Mouse (Mus musculus): ENCODE measurements around the gene Arl3. TPM values are rescaled to one million over a fixed set of nuclear protein-coding genes. Genes with fewer than 3 reads are reported as not detected.
A peak's percentile ranks its signal among the peaks of the same experiment; 100 is the strongest.

Gene Arl3
- polyA plus RNA-seq, 1 experiment from 2014 or later = 25.4 TPM

DNA sequence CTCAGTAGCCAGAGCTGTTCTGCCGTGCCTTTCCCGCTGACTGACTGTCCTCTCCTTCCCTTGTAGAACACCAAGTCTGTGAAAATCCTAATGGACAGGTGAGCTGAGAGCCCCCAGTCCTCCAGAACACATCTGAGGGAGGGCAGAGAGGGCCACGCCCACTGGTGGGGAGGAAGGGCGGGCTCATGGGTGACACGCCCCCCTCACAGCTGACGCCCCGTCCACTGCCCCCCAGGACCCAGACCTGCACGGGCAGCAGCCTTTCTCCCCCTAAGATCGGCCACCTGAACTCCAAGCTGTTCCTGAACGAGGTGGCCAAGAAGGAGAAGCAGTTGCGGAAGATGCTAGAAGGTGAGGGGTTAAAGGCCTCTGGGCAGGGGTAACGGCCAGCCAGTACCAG is 58.6 kb downstream of the Arl3 start:
- Histone ChIP-seq H3K4me1 (replicated peaks) (peaks cover 54% of the 10 kb centered on the region), H3K27ac (replicated peaks) (no peak overlapping the region), H3K9ac (no peak overlapping the region), H3K27me3 (no peaks in the 10 kb centered on the region), H3K4me2 (no peak overlapping the region), H3K36me3 (replicated peaks) (peaks cover 67% of the 10 kb centered on the region), H3K9me3 (replicated peaks) (no peaks in the 10 kb centered on the region), H3K4me3 (replicated peaks) (no peak overlapping the region)
- no peak for ATAC-seq (ENCODE audit: insufficient read depth)
- WGBS (ENCODE audit: insufficient replicate concordance) = 76% methylated on average over 12 of the region's 12 CpGs

DNA sequence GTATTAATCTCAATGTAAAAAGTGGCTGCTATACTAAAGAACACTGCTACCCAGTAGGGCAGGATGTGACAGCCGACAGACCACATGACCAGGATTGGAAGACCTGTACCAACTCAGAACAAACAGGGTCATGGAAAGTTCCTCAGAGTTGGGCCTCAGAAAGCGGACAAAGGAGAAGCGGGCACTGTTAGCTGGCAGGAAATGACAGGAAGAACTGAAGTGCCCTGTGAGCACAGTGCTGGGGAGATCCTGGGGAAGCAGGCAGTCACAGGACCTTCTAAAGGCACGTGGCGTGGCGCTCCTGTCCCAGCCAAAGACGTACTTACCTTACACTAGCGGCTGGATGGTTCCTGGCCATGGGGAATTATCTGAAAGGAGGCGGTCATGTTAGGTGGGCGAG is 61.7 kb downstream of the Arl3 start:
- H3K4me1 ChIP-seq (replicated peaks) = peaks cover 63% of the 10 kb centered on the region
- no peak overlapping the region for H3K9ac ChIP-seq
- ATAC-seq (ENCODE audit: insufficient read depth) = no peak
- H3K27me3 ChIP-seq = no peaks in the 10 kb centered on the region
- H3K4me3 ChIP-seq (replicated peaks) = no peak overlapping the region
- peak overlapping the region; percentile 42 for H3K27ac ChIP-seq (replicated peaks)
- WGBS (ENCODE audit: insufficient replicate concordance) = 76% methylated on average over 10 of the region's 10 CpGs
- no peaks in the 10 kb centered on the region for H3K9me3 ChIP-seq (replicated peaks)
- peaks cover 92% of the 10 kb centered on the region for H3K36me3 ChIP-seq (replicated peaks)
- H3K4me2 ChIP-seq = no peak overlapping the region

DNA sequence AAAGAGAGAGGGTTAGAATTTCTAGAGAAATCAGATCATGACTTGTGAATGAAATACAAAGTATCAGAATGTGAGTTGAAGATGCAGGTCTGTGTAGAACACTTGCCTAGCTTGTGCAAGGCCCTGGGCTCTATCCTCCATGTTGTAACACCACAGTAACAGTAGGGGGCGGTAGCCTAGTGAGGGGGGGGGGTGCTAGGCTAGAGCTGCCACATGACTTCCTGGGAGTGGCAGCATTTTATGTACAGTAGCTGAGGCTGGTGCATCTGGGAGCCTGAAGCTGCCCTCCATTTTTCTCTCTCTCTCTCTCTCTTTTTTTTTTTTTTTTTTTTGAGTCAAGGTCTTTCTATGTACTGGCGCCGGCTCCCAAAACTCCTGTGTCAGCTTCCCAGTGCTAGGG is 62.2 kb downstream of the Arl3 start:
- 42% methylated on average over 3 of the region's 3 CpGs for WGBS (ENCODE audit: insufficient replicate concordance)
- ATAC-seq (ENCODE audit: insufficient read depth) = no peak
- no peaks in the 10 kb centered on the region for H3K9me3 ChIP-seq (replicated peaks)
- H3K27me3 ChIP-seq = no peaks in the 10 kb centered on the region
- peaks cover 65% of the 10 kb centered on the region for H3K4me1 ChIP-seq (replicated peaks)
- H3K4me2 ChIP-seq = no peak overlapping the region
- no peak overlapping the region for H3K9ac ChIP-seq
- H3K36me3 ChIP-seq (replicated peaks) = peaks cover 92% of the 10 kb centered on the region
- no peak overlapping the region for H3K4me3 ChIP-seq (replicated peaks)
- peak overlapping the region; percentile 42 for H3K27ac ChIP-seq (replicated peaks)

DNA sequence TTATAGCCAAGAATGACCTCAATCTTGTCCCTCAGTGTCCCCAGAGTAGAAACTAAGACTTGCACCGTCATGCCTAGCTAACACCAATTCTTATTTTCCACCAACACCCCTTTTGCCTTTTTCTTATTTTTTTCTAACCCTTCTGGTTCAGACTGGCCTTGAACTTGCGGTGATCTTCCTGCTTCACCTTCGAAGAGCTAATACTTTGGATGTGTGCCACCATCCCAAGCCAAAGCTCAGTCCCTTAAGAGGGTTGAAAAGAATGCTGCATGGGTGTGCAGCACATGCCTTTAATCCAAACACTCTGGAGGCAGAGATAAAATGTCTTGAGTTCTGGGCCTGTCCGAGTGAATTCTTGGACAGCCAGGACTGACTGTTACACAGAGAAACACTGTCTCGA is 62.6 kb downstream of the Arl3 start:
- no peaks in the 10 kb centered on the region for H3K9me3 ChIP-seq (replicated peaks)
- no peaks in the 10 kb centered on the region for H3K27me3 ChIP-seq
- H3K4me1 ChIP-seq (replicated peaks) = peaks cover 65% of the 10 kb centered on the region
- ATAC-seq (ENCODE audit: insufficient read depth) = no peak
- H3K9ac ChIP-seq = no peak overlapping the region
- H3K27ac ChIP-seq (replicated peaks) = peak overlapping the region; percentile 42
- 55% methylated on average over 5 of the region's 5 CpGs for WGBS (ENCODE audit: insufficient replicate concordance)
- H3K4me3 ChIP-seq (replicated peaks) = no peak overlapping the region
- no peak overlapping the region for H3K4me2 ChIP-seq
- H3K36me3 ChIP-seq (replicated peaks) = peaks cover 92% of the 10 kb centered on the region

DNA sequence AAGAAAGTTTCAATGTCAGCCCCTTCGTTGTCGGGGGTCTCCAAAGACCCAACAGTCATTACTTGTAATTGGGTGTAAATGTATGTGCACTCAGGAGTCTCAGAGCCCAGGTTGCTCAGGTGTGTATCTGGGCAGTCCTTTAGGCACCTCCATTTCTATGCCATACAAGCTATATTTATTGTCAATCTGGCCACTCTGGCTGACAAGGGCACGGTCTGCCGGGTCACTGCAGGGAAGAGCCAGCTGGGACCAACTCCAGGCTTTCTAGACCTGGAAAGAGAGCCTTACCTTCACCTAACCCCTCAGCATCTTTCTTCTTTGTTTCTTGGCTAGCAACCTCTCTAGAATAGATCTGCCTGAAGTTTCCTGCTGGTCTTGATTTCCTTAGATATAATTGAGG is 63.3 kb downstream of the Arl3 start:
- 70% methylated on average over 4 of the region's 4 CpGs for WGBS (ENCODE audit: insufficient replicate concordance)
- Histone ChIP-seq H3K27me3 (no peaks in the 10 kb centered on the region), H3K9ac (no peak overlapping the region), H3K4me2 (no peak overlapping the region), H3K9me3 (replicated peaks) (no peaks in the 10 kb centered on the region), H3K36me3 (replicated peaks) (peaks cover 92% of the 10 kb centered on the region), H3K4me1 (replicated peaks) (peaks cover 72% of the 10 kb centered on the region), H3K4me3 (replicated peaks) (no peak overlapping the region), H3K27ac (replicated peaks) (peak overlapping the region; percentile 42; the same call in 1 of the 2 replicates)
- no peak for ATAC-seq (ENCODE audit: insufficient read depth)

DNA sequence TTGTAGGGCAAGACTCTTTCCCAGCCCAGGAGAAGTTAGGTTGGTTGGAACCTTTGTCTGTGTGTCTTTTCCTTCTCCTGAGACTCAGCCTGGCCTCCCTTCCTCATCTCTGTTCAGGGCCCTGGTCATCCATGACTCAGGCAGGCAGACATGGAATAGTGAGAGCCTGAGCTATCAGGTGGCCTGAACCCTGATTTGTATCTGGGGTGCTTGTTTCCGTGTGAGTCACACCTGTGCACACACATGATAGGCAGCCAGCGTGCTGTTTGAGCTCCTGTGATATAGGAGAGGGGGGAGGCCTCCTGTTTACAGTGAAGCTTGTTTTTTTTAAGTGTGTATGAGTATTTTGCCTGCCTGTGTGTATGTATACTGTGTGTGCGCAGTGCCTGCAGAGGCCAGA is 63.8 kb downstream of the Arl3 start:
- 52% methylated on average over 3 of the region's 3 CpGs for WGBS (ENCODE audit: insufficient replicate concordance)
- no peak overlapping the region for H3K4me3 ChIP-seq (replicated peaks)
- H3K4me1 ChIP-seq (replicated peaks) = peaks cover 77% of the 10 kb centered on the region
- H3K27ac ChIP-seq (replicated peaks) = peak overlapping the region; percentile 42; the same call in 1 of the 2 replicates
- ATAC-seq (ENCODE audit: insufficient read depth) = no peak
- H3K9me3 ChIP-seq (replicated peaks) = no peaks in the 10 kb centered on the region
- peaks cover 88% of the 10 kb centered on the region for H3K36me3 ChIP-seq (replicated peaks)
- H3K9ac ChIP-seq = 0 out of 2 replicates have a peak overlapping the region, but pooled peaks have one; percentile 13
- no peak overlapping the region for H3K4me2 ChIP-seq
- H3K27me3 ChIP-seq = no peaks in the 10 kb centered on the region

DNA sequence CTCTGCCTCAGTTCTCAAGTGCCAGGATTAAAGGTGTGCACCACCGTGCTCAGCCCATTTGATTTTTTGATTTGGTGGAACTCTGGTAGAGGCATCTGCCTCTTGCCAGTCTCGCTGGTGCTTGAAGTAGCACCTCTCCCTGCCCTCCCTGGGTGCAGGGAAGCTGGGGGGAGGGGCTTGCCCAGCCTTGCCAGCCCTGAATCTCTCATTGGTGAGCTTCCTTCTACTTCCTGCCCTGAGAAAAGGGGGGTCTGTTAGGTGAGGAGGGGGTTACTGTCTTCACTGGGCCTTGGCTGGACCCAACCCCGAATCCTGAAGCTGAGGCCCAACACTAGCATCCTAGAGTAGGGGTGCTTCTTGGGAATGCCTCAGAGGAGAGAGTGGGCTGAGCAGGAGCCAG is 64.3 kb downstream of the Arl3 start:
- WGBS (ENCODE audit: insufficient replicate concordance) = 78% methylated on average over 3 of the region's 3 CpGs
- Histone ChIP-seq H3K4me2 (0 out of 2 replicates have a peak overlapping the region, but pooled peaks have one; percentile 5), H3K36me3 (replicated peaks) (peaks cover 83% of the 10 kb centered on the region), H3K27me3 (no peaks in the 10 kb centered on the region), H3K9ac (0 out of 2 replicates have a peak overlapping the region, but pooled peaks have one; percentile 13), H3K4me3 (replicated peaks) (no peak overlapping the region), H3K9me3 (replicated peaks) (no peaks in the 10 kb centered on the region), H3K27ac (replicated peaks) (peak overlapping the region; percentile 42; the same call in 1 of the 2 replicates), H3K4me1 (replicated peaks) (peaks cover 82% of the 10 kb centered on the region)
- ATAC-seq (ENCODE audit: insufficient read depth) = no peak

DNA sequence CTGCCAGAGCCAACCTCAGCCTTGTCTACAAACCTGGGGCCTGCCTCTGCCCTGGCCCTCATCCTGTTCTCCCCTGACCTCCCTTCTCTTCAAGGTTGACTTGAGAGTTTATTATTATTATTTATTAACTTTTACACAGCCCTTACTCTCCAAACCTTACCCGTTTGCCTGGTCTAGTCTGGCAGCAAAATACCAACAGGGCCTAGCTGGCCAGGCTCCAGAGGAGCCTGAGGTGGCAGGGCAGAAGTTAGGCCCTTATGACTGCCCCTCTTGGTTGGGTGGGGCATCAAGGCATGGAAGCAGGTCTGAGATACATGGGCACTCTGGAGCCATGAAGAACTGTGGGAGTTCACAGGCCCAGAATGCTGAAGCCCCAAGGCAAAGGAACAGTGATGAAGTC is 65.2 kb downstream of the Arl3 start:
- no peak for ATAC-seq (ENCODE audit: insufficient read depth)
- Histone ChIP-seq H3K36me3 (replicated peaks) (peaks cover 74% of the 10 kb centered on the region), H3K9ac (peak overlapping the region; percentile 10; the same call in 1 of the 2 replicates), H3K27me3 (no peaks in the 10 kb centered on the region), H3K4me3 (replicated peaks) (no peak overlapping the region), H3K4me2 (no peak overlapping the region), H3K4me1 (replicated peaks) (peaks cover 91% of the 10 kb centered on the region), H3K9me3 (replicated peaks) (no peaks in the 10 kb centered on the region), H3K27ac (replicated peaks) (peak overlapping the region; percentile 43; the same call in 1 of the 2 replicates)
- 62% methylated on average over 1 of the region's 1 CpGs for whole genome bisulfite sequencing (ENCODE audit: insufficient replicate concordance)

DNA sequence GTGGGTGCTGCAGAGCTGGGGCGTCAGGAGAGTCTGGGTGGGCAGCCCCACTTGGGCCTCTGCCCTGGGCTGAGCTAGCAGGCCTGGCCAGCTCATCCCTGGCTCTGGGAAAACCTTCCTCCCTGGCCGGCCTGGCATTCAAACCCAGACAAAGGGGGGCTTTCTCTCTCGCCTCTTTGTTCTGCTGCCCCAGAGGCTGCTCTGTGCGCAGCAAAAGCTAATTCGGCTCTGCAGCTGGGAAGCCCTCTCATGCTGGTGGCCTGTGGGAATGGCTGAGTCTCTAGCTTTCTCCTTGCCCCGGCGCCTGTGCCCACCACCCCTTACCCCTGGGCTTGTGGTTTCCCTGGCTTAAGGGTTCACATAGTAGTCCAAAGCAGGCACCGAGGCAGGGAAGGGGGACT is 65.8 kb downstream of the Arl3 start:
- H3K4me2 ChIP-seq = peak overlapping the region; percentile 99; the same call in 1 of the 2 replicates

DNA sequence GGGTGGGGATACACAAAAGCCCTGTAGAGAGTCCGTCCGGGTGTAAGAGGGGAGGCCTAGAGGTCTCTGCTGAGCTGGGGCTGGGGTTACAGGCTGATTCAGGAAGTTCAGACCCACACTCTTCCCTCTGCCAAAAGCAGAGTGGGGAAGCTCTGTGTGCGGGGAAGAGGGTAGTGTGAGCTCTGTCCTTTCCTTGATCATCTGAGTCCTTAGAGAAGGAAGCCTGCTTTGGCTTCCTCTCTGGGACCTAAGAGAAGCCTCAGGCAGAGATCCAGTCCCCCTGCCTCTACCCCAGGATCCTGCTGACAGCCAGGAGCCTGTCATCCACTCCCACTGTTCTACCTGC is 66.7 kb downstream of the Arl3 start:
- Histone ChIP-seq H3K9me3 (replicated peaks) (no peaks in the 10 kb centered on the region), H3K36me3 (replicated peaks) (peaks cover 59% of the 10 kb centered on the region), H3K4me1 (replicated peaks) (peaks cover 96% of the 10 kb centered on the region), H3K9ac (peak overlapping the region; percentile 91; the same call in 1 of the 2 replicates), H3K4me2 (peak overlapping the region; percentile 99), H3K27me3 (no peaks in the 10 kb centered on the region), H3K4me3 (replicated peaks) (peak overlapping the region; percentile 85; the same call in 1 of the 2 replicates), H3K27ac (replicated peaks) (peak overlapping the region; percentile 97)
- 45% methylated on average over 3 of the region's 3 CpGs for WGBS (ENCODE audit: insufficient replicate concordance)
- no peak for ATAC-seq (ENCODE audit: insufficient read depth)

More for the DNA sequence above, 65.8 kb downstream of the Arl3 start:
- Histone ChIP-seq H3K4me3 (replicated peaks) (no peak overlapping the region), H3K9ac (no peak overlapping the region), H3K27ac (replicated peaks) (no peak overlapping the region), H3K27me3 (no peaks in the 10 kb centered on the region), H3K4me1 (replicated peaks) (peaks cover 97% of the 10 kb centered on the region), H3K9me3 (replicated peaks) (no peaks in the 10 kb centered on the region), H3K36me3 (replicated peaks) (peaks cover 67% of the 10 kb centered on the region)
- WGBS (ENCODE audit: insufficient replicate concordance) = 78% methylated on average over 8 of the region's 8 CpGs
- ATAC-seq (ENCODE audit: insufficient read depth) = no peak

DNA sequence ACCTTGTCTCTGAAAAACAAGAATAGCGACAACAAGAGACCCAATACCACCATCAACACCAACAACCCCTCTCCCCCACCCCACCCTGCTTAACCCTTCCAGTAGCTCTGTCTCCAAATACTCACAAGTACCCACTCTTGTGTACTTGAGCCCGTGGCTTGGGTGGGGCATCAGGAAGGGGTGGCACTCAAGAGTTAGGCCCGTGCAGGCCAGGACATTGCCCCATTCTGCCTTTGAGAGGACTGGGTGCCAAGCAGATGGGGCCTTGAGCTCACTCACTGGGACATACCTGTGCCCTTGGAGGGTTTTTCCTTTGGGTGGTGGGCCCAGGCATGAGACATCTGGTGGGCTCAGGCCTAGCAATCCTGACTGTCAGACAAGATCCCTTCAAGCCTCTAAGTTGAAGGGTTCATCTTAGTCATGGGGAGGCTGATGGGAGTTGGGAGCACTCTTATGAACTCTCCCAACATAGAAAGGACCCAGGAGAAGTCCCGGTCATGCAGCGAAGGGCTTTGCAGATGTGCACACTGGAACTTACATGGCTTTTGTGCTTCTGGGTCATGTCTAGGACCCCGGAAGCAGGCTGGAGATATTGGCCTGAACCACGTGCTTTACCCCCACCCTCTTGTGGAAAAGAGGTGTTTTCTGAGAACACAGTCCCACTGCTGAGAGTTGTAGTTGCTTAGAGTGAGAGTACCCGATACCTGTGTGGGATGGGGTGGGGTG is 67.2 kb downstream of the Arl3 start:
- H3K9ac ChIP-seq = peak overlapping the region; percentile 91
- 52% methylated on average over 8 of the region's 8 CpGs for WGBS (ENCODE audit: insufficient replicate concordance)
- peak overlapping the region; percentile 85 for H3K4me3 ChIP-seq (replicated peaks)
- H3K9me3 ChIP-seq (replicated peaks) = no peaks in the 10 kb centered on the region
- H3K27ac ChIP-seq (replicated peaks) = peak overlapping the region; percentile 97
- H3K27me3 ChIP-seq = no peaks in the 10 kb centered on the region
- peaks cover 91% of the 10 kb centered on the region for H3K4me1 ChIP-seq (replicated peaks)
- no peak for ATAC-seq (ENCODE audit: insufficient read depth)
- peak overlapping the region; percentile 99 for H3K4me2 ChIP-seq
- H3K36me3 ChIP-seq (replicated peaks) = peaks cover 56% of the 10 kb centered on the region
